Mouse (Mus musculus) megakaryocyte-erythroid progenitor cell, adult 5 weeks (primary cell): ENCODE results near the gene Vmn1r124. TPM values are rescaled to one million over a fixed set of nuclear protein-coding genes. Genes with fewer than 3 reads are reported as not detected.

Experiments used
- polyA plus RNA-seq: library from polyadenylated mRNA; stranded (reverse); fragments of >175 nt; gene quantifications from 2 replicates; pipeline ENCODE4 v1.2.3, GENCODE M21; 2012

Vmn1r124 gene
- polyA plus RNA-seq, result not detected in 2 replicates

DNA sequence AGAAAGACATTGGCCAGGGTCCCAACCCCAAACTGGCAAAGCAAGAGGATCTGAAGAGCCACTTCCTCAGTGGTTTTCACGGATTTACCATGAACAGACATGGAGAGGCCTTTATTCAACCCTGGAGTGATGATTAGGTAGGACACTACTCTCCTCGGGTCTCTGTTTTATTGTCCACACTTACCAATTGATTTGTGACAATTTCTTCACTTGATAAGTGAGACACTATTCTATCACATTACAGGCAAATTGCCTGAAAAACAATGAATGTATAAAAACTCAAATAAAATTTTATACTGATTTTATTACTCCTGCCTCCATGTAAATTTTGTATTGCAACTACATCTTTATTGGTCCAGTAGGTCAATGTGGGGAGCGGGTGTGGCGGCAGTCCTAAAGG lies at the start of gene Vmn1r124:
Gene Vmn1r124 (minus strand): TSS at position 101 of the 400 bp plus-strand sequence.

DNA sequence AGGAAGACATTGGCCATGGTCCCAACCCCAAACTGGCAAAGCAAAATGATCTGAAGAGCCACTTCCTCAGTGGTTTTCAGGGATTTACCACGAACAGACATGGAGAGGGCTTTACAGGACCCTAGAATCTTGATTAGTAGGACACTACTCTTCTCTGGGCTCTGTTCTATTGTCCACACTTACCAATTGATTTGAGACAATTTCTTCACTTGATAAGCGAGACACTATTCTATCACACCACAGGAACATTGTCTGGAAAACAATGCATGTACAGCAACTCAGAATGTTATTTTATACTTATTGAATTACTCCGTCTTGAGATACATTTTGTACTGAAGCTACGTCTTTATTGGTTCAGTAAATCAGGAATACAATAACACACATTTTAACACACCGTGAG lies 41.0 kb upstream of the Vmn1r124 start, which contains the start of gene Vmn1r126:
Gene Vmn1r126 (minus strand): TSS at position 101 of the 400 bp plus-strand sequence.

DNA sequence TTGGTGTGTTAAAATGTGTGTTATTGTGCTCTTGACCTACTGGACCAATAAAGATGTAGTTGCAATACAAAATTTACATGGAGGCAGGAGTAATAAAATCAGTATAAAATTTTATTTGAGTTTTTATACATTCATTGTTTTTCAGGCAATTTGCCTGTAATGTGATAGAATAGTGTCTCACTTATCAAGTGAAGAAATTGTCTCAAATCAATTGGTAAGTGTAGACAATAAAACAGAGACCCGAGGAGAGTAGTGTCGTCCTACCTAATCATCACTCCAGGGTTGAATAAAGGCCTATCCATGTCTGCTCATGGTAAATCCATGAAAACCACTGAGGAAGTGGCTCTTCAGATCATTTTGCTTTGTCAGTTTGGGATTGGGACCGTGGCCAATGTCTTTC lies 11.5 kb upstream of the Vmn1r124 start, which contains the start of gene Vmn1r125:
Gene Vmn1r125 (plus strand): TSS at position 301 of the 400 bp plus-strand sequence.

Other genes with a start within 250 kb of the Vmn1r124 start
- 0.22 TPM in 1 of 2 replicates, not detected in the other for gene Vmn1r119, start 248.2 kb downstream of the Vmn1r124 start, polyA plus RNA-seq
- gene Vmn1r120, start 206.8 kb downstream of the Vmn1r124 start, polyA plus RNA-seq, result not detected in 2 replicates
- gene Vmn1r121, start 162.1 kb downstream of the Vmn1r124 start, polyA plus RNA-seq, result not detected in 2 replicates
- gene Vmn1r122, start 126.5 kb downstream of the Vmn1r124 start, polyA plus RNA-seq, result not detected in 2 replicates
- gene Vmn1r123, start 98.4 kb downstream of the Vmn1r124 start, polyA plus RNA-seq, result not detected in 2 replicates
- not detected in 2 replicates for gene Gm5157, start 70.2 kb downstream of the Vmn1r124 start, polyA plus RNA-seq
- gene Vmn1r125, start 11.6 kb upstream of the Vmn1r124 start, polyA plus RNA-seq, result not detected in 2 replicates
- gene Vmn1r126, start 40.9 kb upstream of the Vmn1r124 start, polyA plus RNA-seq, result not detected in 2 replicates
- not detected in 2 replicates for gene Vmn1r127, start 59.2 kb upstream of the Vmn1r124 start, polyA plus RNA-seq
- not detected in 2 replicates for gene Vmn1r128, start 88.8 kb upstream of the Vmn1r124 start, polyA plus RNA-seq
- gene Vmn1r129, start 100.7 kb upstream of the Vmn1r124 start, polyA plus RNA-seq, result not detected in 2 replicates
- not detected in 2 replicates for gene Gm6882, start 172.1 kb upstream of the Vmn1r124 start, polyA plus RNA-seq